Mouse (Mus musculus) CH12F3 (cell line): ENCODE data around the gene Spata32.
"Not testable (repeated sequence)": the region's sequence is repeated elsewhere in the genome, so short reads cannot be mapped to it uniquely, and the experiment has no call there.

Source experiments
- in situ Hi-C: fragments of 300-500 bp; cut with MboI; formaldehyde crosslinking; loops from 2 replicates; pipeline ENCODE4 v1.14.3; 2020; ENCODE audit warnings: low sequenced_read_pairs

The Spata32 gene

GRCm38 (mm10) chr11:103246731-103247290, 28.6 kb upstream of the Spata32 start:
- in situ Hi-C loops = no loop called here

GRCm38 (mm10) chr11:103246081-103246730, 28.0 kb upstream of the Spata32 start:
- in situ Hi-C loops = no loop called here

- in situ Hi-C loops = no loop called here
Measured at GRCm38 (mm10) chr11:103244856-103245255, 26.6 kb upstream of the Spata32 start.

GRCm38 (mm10) chr11:103240740-103241139, 22.5 kb upstream of the Spata32 start:
- in situ Hi-C loops = no loop called here

GRCm38 (mm10) chr11:103237757-103238156, 19.5 kb upstream of the Spata32 start:
- in situ Hi-C loops = no loop called here

GRCm38 (mm10) chr11:103236903-103237302, 18.7 kb upstream of the Spata32 start:
- in situ Hi-C loops = no loop called here

GRCm38 (mm10) chr11:103236431-103236830, 18.2 kb upstream of the Spata32 start:
- in situ Hi-C loops = no loop called here

- in situ Hi-C loops = no loop called here
Measured at GRCm38 (mm10) chr11:103235702-103236101, 17.5 kb upstream of the Spata32 start.

GRCm38 (mm10) chr11:103234447-103234846, 16.2 kb upstream of the Spata32 start:
- in situ Hi-C loops = no loop called here

GRCm38 (mm10) chr11:103232966-103233365, 14.7 kb upstream of the Spata32 start:
- in situ Hi-C loops = no loop called here

- in situ Hi-C loops = no loop called here
Measured at GRCm38 (mm10) chr11:103231367-103231766, 13.1 kb upstream of the Spata32 start.

- in situ Hi-C loops = no loop called here
Measured at GRCm38 (mm10) chr11:103230626-103231025, 12.4 kb upstream of the Spata32 start.

- in situ Hi-C loops = no loop called here
Measured at GRCm38 (mm10) chr11:103229608-103230007, 11.4 kb upstream of the Spata32 start.

- in situ Hi-C loops = no loop called here
Measured at GRCm38 (mm10) chr11:103223951-103224456, 5.8 kb upstream of the Spata32 start.

GRCm38 (mm10) chr11:103223444-103223843, 5.2 kb upstream of the Spata32 start:
- in situ Hi-C loops = no loop called here

- in situ Hi-C loops = not testable (repeated sequence)
Measured at GRCm38 (mm10) chr11:103222718-103223117, 4.5 kb upstream of the Spata32 start.

- in situ Hi-C loops = no loop called here
Measured at GRCm38 (mm10) chr11:103221437-103221836, 3.2 kb upstream of the Spata32 start.

- in situ Hi-C loops = no loop called here
Measured at GRCm38 (mm10) chr11:103219995-103220394, 1.8 kb upstream of the Spata32 start.

GRCm38 (mm10) chr11:103219259-103219658, 1.0 kb upstream of the Spata32 start:
- in situ Hi-C loops = no loop called here

GRCm38 (mm10) chr11:103218517-103218901, 277 bp upstream of the Spata32 start:
- in situ Hi-C loops = no loop called here

GRCm38 (mm10) chr11:103215355-103215754, 2.9 kb downstream of the Spata32 start:
- in situ Hi-C loops = no loop called here

- in situ Hi-C loops = no loop called here
Measured at GRCm38 (mm10) chr11:103213712-103214111, 4.5 kb downstream of the Spata32 start.

- in situ Hi-C loops = no loop called here
Measured at GRCm38 (mm10) chr11:103210291-103210690, 7.9 kb downstream of the Spata32 start.
